Mouse (Mus musculus): ENCODE data around the gene Xxylt1.

The Xxylt1 gene

DNA sequence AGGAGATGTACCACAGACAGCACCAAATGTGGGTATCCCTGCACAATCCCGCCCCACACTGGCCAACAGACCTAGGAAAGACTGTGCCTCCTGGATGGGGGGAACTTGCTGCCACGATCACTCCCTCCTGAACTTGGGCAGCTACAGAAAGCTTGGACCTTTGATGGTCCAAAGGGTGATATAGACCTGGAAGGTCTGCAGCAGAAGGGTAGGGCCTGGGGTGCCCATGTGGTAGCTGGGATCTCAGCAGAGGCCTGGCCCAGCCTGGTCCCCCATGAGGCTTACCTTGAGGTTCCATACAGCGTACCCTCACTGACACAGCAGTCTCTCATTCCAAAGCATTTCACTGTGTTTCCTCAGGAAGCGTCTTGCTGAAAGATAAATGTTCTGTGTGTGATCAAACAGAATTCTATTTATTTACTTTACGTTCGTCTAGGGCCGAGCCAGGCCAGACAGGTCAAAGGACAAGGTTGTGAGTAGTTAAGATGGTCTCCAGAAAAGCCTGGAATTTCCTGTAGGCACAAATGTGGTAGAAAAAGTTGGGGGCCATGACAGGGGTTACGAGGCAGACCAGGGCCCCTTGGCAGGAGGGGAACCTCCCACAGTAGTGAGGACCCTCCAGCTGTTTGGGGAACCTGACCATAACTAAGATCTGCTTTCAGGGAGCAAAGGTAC is 153.0 kb downstream of the Xxylt1 start:
- DNase-seq (ENCODE audit: low read depth in 2 of 2, low spot score in 2 of 2): no peak

DNA sequence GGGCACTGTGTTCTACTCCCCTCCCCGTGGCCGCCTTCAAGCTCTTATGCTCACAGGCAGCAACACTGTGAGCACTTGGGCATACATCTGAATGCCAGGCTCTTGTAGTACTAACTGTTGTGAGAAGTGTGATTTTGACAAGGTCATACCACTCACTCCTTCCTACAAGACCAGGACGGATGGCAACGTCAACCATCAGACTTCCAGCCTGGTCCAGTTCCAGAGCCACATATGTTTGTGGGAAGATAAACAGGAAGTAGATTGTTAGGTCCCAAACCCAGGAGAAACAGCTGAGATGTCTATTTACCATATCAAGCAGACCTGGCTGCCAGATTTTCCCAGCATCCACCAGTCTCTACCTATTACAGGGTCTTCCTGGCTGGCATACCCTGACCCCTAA is 155.7 kb downstream of the Xxylt1 start:
- no peak for DNase-seq (ENCODE audit: low read depth in 2 of 2, low spot score in 2 of 2)

DNA sequence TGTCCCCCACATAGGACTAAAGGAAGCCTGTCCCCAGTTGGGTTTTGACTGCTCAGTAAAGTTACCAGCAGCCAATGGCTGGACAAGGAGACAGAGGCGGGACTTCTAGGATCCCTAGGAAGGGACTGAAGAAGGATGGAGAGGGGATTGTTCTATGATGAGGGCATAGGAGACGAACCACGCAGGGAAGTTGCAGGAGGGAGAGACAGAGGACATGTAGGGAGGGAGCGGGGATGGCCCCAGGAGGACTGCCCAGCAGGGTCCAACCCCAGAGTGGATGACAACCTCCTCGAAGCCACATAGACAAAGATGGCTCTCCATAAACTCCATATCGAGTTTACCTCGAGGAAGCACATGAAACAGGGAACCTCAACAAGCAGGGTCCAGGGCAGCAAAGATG is 157.3 kb downstream of the Xxylt1 start:
- DNase-seq (ENCODE audit: low read depth in 2 of 2, low spot score in 2 of 2): no peak

DNA sequence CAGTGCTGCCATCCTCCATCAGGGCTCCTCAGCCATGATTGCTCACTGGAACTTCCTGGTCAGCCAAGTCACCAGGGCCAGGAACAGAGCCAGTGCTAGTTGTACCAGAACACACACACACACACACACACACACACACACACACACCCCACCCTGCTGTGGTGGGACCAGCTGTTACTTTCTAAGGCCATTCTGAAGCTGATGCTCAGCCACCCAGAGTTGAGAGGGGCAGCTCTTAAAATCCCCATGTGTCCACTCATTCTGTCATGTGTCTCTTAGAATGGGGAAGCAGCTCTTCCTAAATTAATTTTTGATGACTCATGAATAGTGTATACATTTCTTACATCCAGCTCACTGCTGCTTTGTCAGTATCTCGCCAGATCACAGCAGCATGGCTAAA is 158.7 kb downstream of the Xxylt1 start:
- DNase-seq (ENCODE audit: low read depth in 2 of 2, low spot score in 2 of 2): no peak

DNA sequence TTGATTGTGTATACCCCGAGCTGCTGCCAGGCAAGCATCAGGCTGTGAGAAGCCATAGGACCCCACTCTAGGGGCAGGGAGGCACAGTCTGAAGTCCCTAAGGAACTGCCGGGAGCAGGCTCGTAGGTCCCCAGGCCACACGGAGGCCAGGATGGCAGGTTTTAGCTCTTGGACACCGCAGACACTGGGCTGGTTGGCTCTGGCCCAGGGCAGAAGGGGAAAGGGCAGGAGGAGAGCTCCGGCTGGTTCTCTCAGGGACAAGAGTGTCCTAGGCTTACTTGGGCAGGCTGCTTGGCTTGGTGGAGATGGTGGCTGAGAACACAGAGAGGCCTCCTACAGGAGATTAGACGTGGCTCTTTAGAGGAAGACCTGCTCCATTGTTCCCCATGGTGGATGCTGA is 162.4 kb downstream of the Xxylt1 start:
- no peak for DNase-seq (ENCODE audit: low read depth in 2 of 2, low spot score in 2 of 2)

DNA sequence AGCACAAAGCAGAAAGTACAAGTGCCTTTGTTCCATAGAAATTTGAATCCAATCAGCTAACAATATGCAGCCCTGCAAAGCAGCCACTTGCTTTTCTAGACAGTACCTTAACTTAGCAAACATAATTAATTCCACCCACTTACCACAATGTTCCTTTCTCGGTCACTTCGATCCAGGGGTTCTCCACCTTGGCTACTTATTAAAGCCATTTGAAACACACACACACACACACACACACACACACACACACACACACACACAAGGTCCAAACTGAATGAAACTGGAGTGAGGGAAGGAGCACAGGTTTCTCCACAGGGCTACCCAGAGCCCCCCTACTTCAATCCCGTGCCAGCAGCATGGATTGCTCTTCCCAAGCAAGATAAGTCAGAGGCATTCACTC is 164.3 kb downstream of the Xxylt1 start:
- DNase-seq (ENCODE audit: low read depth in 2 of 2, low spot score in 2 of 2): no peak

DNA sequence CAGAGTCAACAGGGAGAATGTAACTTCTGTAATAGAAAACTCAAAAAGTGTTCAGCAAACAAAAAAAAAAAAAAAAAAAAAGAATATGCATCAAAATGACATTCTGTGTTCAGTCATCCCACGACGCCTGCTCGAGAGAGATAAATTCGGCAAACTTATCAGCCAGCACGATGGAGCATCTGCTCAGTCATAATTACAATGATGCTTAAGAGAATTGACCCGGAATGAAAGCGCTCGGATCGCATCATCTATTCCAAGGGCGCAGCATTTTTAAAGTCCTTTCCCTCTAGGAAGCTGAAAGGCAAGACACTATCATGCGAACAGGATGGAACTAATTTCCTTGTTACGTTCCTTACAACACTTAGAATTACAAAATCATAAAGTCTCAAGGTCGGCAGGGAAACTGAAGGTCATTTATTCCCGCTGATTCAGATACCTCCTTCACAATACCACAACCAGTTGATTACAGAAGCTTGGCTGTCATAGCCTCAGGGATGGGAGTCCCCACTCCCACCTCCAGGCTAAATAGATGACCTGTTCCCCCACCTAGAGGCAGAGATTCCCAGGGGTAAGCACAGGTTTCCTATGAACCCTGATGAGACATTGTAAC is 165.5 kb downstream of the Xxylt1 start:
- DNase-seq (ENCODE audit: low read depth in 2 of 2, low spot score in 2 of 2): no peak

All from CD8-positive naive resting alpha-beta T cell, adult 2 months (primary cell).